Mouse (Mus musculus): ENCODE results near the gene Mfap3l. TPM values are rescaled to one million over a fixed set of nuclear protein-coding genes. Genes with fewer than 3 reads are reported as not detected.

Gene Mfap3l
- polyA plus RNA-seq (2017; shearing (Covaris generic)): under 1 TPM; 0.11 to 0.26 TPM

GRCm38 (mm10) chr8:60632250-60632932, at the start of gene Mfap3l:
TSS of gene Mfap3l (plus strand) at chr8:60632827.

Other genes with a start within 250 kb of the Mfap3l start
- not detected for gene Gm10283, start 129.6 kb upstream of the Mfap3l start, polyA plus RNA-seq (2017; shearing (Covaris generic))
- gene Aadat, start 126.9 kb upstream of the Mfap3l start, polyA plus RNA-seq (2017; shearing (Covaris generic)): not detected